Mouse (Mus musculus) forebrain, embryonic 13.5 days (tissue): ENCODE results near the gene Afap1. TPM values are rescaled to one million over a fixed set of nuclear protein-coding genes. Genes with fewer than 3 reads are reported as not detected.

Experiments
- ATAC-seq: fragments of 200-750 bp; cut with Nextera tagmentation; 2 replicates; pipeline ENCODE4 v1.8.0; 2017
- H3K27ac ChIP-seq: fragments of 300-500 bp; sonication (generic); 2 replicates; pipeline ENCODE4 v1.5.1; 2015; ENCODE audit warnings: inconsistent platforms, mild to moderate bottlenecking, moderate library complexity
- H3K27me3 ChIP-seq: fragments of 300-500 bp; sonication (generic); 2 replicates; pipeline ENCODE4 v1.6.1; 2015; ENCODE audit warnings: mild to moderate bottlenecking, inconsistent platforms
- H3K36me3 ChIP-seq: fragments of 300-500 bp; sonication (generic); 2 replicates; pipeline ENCODE4 v1.6.1; 2015; ENCODE audit warnings: mild to moderate bottlenecking, inconsistent platforms; ENCODE audit not compliant: poor library complexity, severe bottlenecking
- H3K4me1 ChIP-seq: fragments of 300-500 bp; sonication (generic); 2 replicates; pipeline ENCODE4 v1.6.1; 2015; ENCODE audit warnings: inconsistent platforms
- H3K4me2 ChIP-seq: fragments of 300-500 bp; sonication (generic); 2 replicates; pipeline ENCODE4 v1.6.1; 2015; ENCODE audit warnings: inconsistent platforms, mild to moderate bottlenecking, moderate library complexity
- H3K4me3 ChIP-seq: fragments of 300-500 bp; sonication (generic); 2 replicates; pipeline ENCODE4 v1.5.1; 2015; ENCODE audit warnings: mild to moderate bottlenecking, inconsistent platforms
- H3K9ac ChIP-seq: fragments of 300-500 bp; sonication (generic); 2 replicates; pipeline ENCODE4 v1.6.1; 2015; ENCODE audit warnings: mild to moderate bottlenecking, inconsistent platforms
- H3K9me3 ChIP-seq: fragments of 300-500 bp; sonication (generic); replicated peaks from 2 replicates; pipeline ENCODE4 v1.6.1; 2016; ENCODE audit warnings: inconsistent platforms
- WGBS: fragments of 180-500 bp; shearing (Covaris S2); methylation state at CpG from one replicate; pipeline ENCODE4 v1.1.7; 2015; 5-methylcytosine and 5-hydroxymethylcytosine counted together
- polyA plus RNA-seq: library from polyadenylated mRNA; unstranded; fragments of >200 nt; fragmentation: Nextera tagmentation; extraction: Ambion mirVana; gene quantifications from 2 replicates; pipeline ENCODE4 v1.2.1, GENCODE M21; 2015

Afap1 gene
- polyA plus RNA-seq, 1 experiment from 2014 or later = 38.5 TPM

DNA sequence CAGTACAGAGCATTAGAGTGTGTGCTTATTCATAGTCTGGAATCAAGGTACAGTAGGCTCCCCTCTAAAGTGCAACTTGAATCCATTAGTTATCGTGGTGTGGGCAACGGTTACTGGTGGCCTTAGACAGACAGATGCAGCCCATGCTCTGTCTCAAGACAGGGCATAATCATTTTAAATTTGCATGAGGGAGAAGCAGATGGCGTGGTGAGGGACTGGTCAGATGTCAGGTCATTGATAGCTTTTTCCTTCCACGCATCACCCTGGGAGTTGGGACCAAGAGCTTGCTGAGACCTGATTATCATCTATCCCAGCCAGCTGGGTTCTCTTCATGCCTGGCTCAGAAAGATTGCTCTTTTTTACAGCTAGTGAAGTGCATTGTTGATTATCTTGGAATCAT lies 27.0 kb downstream of the Afap1 start:
- ATAC-seq = no peak
- Histone ChIP-seq H3K27ac (no peak overlapping the region), H3K9me3 (no peaks in the 10 kb centered on the region), H3K27me3 (no peaks in the 10 kb centered on the region), H3K4me2 (no peak overlapping the region), H3K4me1 (peaks cover 87% of the 10 kb centered on the region), H3K9ac (no peak overlapping the region), H3K36me3 (no peaks in the 10 kb centered on the region), H3K4me3 (no peak overlapping the region)
- WGBS = 65% methylated on average over 4 of the region's 4 CpGs

DNA sequence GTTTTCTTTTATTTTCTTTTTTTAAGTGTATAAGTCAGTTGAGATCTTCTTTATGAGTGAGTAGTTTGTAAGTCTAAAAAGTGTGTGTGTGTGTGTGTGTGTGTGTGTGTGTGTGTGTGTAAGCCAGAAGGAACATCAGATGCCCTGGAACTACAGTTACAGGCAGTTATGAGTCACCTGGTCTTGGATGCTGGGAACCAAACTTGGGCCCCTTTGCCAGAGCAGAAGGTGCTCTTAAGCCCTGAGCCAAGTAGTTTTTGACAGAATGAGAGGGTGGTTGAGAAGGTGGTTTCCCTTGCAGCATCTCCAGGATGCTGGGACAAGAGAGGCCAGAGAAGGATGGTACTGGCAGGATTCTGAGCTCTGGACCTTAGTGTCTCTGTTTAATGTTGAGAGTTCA lies 27.4 kb downstream of the Afap1 start:
- H3K9ac ChIP-seq = no peak overlapping the region
- H3K27ac ChIP-seq = no peak overlapping the region
- H3K4me1 ChIP-seq = peaks cover 88% of the 10 kb centered on the region
- H3K27me3 ChIP-seq = no peaks in the 10 kb centered on the region
- ATAC-seq = no peak
- no peaks in the 10 kb centered on the region for H3K36me3 ChIP-seq
- H3K9me3 ChIP-seq = no peaks in the 10 kb centered on the region
- H3K4me3 ChIP-seq = no peak overlapping the region
- H3K4me2 ChIP-seq = no peak overlapping the region

DNA sequence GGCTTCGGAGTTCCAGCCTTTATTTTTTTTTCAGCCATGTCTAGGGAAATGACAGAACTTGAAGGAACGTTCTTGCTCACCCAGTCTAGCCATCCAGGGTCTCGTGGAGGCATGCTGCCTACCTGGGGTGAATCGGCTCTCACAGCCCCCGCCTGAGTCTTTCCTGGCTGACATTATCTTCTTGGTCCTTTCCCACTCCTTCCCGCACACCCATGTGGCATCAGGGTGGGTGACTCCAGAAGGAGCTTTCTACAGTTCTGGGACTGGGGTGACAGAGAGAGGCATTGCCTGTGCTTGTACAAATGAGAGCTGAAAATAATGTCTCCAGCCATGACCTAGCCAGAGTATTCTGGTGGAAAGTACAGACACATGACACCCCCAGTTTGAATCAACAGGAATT lies 28.0 kb downstream of the Afap1 start:
- Histone ChIP-seq H3K4me3 (no peak overlapping the region), H3K27me3 (no peaks in the 10 kb centered on the region), H3K4me2 (no peak overlapping the region), H3K4me1 (peaks cover 88% of the 10 kb centered on the region), H3K27ac (no peak overlapping the region), H3K36me3 (no peaks in the 10 kb centered on the region), H3K9me3 (no peaks in the 10 kb centered on the region), H3K9ac (no peak overlapping the region)
- ATAC-seq = no peak
- WGBS = 90% methylated on average over 6 of the region's 6 CpGs

DNA sequence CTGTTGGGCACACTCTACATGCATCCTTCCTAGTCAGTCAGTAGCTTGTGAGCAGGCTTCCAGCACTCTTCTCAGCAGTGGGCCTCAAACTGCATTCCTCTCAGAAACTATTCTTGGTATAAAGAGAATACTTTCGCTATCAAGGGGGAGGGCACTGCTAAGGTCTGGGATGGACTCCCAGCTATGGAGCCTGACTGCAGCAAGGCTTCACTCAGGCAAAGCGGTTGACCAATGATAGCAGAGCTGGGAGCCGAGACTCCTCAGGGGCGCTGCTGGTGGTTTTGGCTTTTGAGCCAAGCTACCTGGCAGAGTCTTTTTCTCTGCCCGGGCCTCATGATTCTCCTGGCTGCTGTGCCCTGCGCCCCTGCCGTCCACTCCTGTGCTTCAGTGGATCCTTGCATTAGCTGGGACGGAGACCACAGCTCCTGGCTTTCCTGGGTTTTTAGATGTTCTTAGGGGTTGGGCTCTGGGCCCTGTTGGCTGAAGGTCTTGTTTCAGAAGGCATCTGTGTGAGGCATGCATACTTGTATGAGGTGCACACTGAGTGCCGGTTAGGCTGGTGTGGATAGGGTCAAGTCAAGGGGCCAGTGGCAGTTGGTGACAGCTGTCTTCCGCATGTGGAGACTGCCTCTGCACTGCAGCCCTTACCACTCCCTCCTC lies 28.6 kb downstream of the Afap1 start:
- Histone ChIP-seq H3K9me3 (no peaks in the 10 kb centered on the region), H3K27ac (no peak overlapping the region), H3K9ac (no peak overlapping the region; the same call in 1 of the 2 replicates), H3K4me2 (peak overlapping the region; percentile 1; the same call in 1 of the 2 replicates), H3K27me3 (no peaks in the 10 kb centered on the region), H3K4me3 (no peak overlapping the region), H3K36me3 (no peaks in the 10 kb centered on the region), H3K4me1 (peaks cover 89% of the 10 kb centered on the region)
- 49% methylated on average over 10 of the region's 10 CpGs for WGBS
- no peak for ATAC-seq

DNA sequence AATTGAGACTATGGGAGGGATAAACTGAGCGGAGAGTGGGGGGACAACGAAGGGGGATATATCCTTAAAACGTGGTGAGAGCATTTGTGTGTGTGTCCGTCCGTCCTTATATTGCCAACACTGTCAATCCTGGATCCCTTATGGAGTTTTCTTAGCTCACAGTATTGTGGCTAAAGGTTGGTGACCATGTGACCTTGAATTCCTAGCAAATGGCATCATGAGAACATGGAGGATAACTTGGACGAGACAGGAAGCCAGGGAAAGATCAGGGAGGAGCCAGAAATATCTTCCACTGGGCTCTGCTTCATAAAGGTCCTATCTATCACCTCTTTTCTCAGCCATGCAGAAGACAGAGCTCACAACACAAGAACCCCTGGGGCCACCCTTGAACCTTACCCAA lies 30.3 kb downstream of the Afap1 start:
- H3K4me1 ChIP-seq = peaks cover 86% of the 10 kb centered on the region
- H3K9ac ChIP-seq = no peak overlapping the region
- 90% methylated on average over 6 of the region's 6 CpGs for WGBS
- no peak overlapping the region for H3K27ac ChIP-seq
- no peak overlapping the region for H3K4me3 ChIP-seq
- H3K4me2 ChIP-seq = no peak overlapping the region
- H3K9me3 ChIP-seq = no peaks in the 10 kb centered on the region
- ATAC-seq = no peak
- H3K27me3 ChIP-seq = no peaks in the 10 kb centered on the region
- H3K36me3 ChIP-seq = no peaks in the 10 kb centered on the region; the same call in 1 of the 2 replicates

DNA sequence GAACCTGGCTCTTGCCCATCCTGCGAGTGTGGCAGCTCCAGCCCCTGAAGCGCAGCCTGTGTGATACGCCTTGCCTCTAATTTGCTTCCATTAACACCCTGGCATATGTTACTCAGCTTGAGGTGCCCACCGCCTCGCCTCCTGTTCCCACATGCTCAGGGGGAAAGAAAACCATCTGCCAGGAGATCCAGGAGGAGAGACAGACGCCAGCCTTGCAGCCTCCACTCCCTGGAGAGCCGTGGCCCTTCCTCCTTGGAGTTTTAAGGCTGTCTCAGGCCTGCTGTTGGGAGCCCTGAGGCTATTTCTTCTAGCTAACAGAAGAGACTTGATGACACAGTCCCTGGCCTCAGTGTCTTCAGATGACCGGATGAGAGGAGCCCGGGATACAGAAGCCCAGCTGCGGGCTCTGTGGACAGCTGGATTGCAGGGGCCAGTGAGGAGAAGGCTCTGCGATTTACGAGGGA lies 32.1 kb downstream of the Afap1 start:
- Histone ChIP-seq H3K4me2 (no peak overlapping the region), H3K4me1 (peaks cover 69% of the 10 kb centered on the region), H3K36me3 (no peaks in the 10 kb centered on the region; the same call in 1 of the 2 replicates), H3K9me3 (no peaks in the 10 kb centered on the region), H3K27ac (peak overlapping the region; percentile 52), H3K9ac (no peak overlapping the region), H3K27me3 (no peaks in the 10 kb centered on the region), H3K4me3 (no peak overlapping the region)
- 64% methylated on average over 12 of the region's 12 CpGs for WGBS
- ATAC-seq = peak; percentile 86

DNA sequence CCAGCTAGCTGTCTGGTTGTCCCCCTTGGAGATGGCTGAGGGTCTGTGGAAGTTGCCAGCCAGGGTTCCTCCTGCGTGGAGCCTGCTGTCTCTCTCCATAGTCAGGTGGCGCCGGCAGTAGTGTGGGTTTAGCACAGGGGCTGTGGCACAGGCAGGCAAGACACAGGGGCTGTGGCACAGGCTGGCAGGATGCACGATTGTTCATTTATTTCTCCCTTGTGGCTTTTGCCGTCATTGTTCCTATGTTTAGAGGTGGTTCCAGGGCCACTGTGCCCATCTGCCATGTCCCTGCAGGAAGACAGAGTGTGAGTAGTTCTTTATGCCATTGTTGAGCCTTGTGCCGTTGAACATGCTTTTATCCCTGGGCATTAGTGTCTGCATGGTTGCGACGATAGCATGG lies 33.4 kb downstream of the Afap1 start:
- peak; percentile 17; the same call in 1 of the 2 replicates for ATAC-seq
- Histone ChIP-seq H3K27ac (peak overlapping the region; percentile 15; the same call in 1 of the 2 replicates), H3K4me1 (peaks cover 60% of the 10 kb centered on the region), H3K4me2 (no peak overlapping the region), H3K27me3 (no peaks in the 10 kb centered on the region), H3K36me3 (no peaks in the 10 kb centered on the region; the same call in 1 of the 2 replicates), H3K4me3 (no peak overlapping the region), H3K9me3 (no peaks in the 10 kb centered on the region), H3K9ac (no peak overlapping the region)
- 66% methylated on average over 8 of the region's 8 CpGs for WGBS

DNA sequence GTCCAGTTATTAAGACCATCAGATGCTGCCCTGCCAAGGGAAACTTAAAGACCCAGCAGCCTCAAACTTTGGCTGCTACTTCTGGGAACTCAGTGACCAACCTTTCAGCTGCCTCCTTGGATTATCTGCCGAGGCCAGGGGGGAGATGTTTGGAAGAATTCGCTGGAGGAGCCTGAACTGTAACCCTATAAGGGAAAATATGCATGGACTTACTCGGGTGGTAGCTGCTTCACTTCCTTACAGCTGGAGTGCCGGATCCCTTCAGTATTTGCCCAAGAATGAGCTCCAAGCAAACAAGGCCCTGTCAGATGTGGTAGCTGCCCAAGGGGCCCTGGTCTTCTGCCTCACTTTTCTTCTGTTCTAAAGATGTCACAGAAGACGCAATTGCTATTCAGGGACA lies 38.2 kb downstream of the Afap1 start:
- no peak overlapping the region for H3K4me2 ChIP-seq
- ATAC-seq = no peak
- H3K9ac ChIP-seq = no peak overlapping the region
- peaks cover 27% of the 10 kb centered on the region for H3K4me1 ChIP-seq
- H3K4me3 ChIP-seq = no peak overlapping the region
- WGBS = 76% methylated on average over 5 of the region's 5 CpGs
- H3K36me3 ChIP-seq = peaks cover 5% of the 10 kb centered on the region
- H3K27me3 ChIP-seq = no peaks in the 10 kb centered on the region
- H3K9me3 ChIP-seq = no peaks in the 10 kb centered on the region
- no peak overlapping the region for H3K27ac ChIP-seq

DNA sequence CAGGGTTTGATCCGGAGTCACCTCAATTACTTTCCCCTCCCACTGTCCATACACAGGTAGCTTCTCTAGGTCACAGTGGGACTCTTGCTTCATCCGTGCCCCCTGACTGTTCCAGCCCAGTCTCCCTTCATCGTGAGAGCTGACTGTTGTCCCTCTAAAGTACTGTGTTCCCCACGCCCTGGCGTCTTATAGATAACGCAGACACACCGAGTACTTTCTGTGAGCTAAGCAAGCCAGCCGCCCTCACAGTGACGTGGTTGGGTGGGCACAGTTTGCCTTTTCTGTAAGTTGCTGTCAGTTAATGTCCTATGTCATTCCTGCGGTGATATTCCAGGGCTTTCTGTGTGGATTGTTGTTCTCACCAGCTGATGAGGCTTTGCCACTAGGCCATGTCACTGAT lies 39.9 kb downstream of the Afap1 start:
- H3K9ac ChIP-seq = no peak overlapping the region
- no peak for ATAC-seq
- no peak overlapping the region for H3K4me3 ChIP-seq
- H3K27me3 ChIP-seq = no peaks in the 10 kb centered on the region
- peaks cover 5% of the 10 kb centered on the region for H3K36me3 ChIP-seq
- no peak overlapping the region for H3K4me2 ChIP-seq
- no peaks in the 10 kb centered on the region for H3K9me3 ChIP-seq
- no peak overlapping the region for H3K27ac ChIP-seq
- WGBS = 82% methylated on average over 10 of the region's 10 CpGs
- H3K4me1 ChIP-seq = peaks cover 18% of the 10 kb centered on the region

DNA sequence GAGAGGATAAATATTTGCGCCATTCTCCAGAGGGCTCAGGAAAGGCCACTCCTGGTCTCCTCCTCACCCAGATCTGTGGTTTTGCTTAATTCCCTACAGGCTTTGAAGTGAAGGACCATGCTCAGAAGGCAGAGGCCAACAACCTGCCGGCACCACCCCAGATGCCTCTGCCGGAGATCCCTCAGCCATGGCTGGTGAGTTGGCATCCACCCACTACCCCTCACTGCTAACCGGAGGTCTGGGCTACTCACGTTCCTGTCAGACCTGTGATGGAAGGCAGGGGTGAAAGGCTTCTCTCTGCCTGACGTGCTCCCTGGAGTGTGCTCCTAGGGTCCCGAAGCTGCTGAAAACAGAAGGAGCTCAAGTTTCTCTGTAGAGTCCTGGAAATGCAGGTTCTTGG lies 42.8 kb downstream of the Afap1 start:
- no peak overlapping the region for H3K27ac ChIP-seq
- no peak overlapping the region for H3K4me3 ChIP-seq
- H3K4me1 ChIP-seq = peaks cover 32% of the 10 kb centered on the region
- no peak overlapping the region for H3K4me2 ChIP-seq
- H3K36me3 ChIP-seq = peaks cover 5% of the 10 kb centered on the region
- H3K27me3 ChIP-seq = no peaks in the 10 kb centered on the region
- no peak for ATAC-seq
- WGBS = 84% methylated on average over 7 of the region's 7 CpGs
- H3K9ac ChIP-seq = no peak overlapping the region
- no peaks in the 10 kb centered on the region for H3K9me3 ChIP-seq

DNA sequence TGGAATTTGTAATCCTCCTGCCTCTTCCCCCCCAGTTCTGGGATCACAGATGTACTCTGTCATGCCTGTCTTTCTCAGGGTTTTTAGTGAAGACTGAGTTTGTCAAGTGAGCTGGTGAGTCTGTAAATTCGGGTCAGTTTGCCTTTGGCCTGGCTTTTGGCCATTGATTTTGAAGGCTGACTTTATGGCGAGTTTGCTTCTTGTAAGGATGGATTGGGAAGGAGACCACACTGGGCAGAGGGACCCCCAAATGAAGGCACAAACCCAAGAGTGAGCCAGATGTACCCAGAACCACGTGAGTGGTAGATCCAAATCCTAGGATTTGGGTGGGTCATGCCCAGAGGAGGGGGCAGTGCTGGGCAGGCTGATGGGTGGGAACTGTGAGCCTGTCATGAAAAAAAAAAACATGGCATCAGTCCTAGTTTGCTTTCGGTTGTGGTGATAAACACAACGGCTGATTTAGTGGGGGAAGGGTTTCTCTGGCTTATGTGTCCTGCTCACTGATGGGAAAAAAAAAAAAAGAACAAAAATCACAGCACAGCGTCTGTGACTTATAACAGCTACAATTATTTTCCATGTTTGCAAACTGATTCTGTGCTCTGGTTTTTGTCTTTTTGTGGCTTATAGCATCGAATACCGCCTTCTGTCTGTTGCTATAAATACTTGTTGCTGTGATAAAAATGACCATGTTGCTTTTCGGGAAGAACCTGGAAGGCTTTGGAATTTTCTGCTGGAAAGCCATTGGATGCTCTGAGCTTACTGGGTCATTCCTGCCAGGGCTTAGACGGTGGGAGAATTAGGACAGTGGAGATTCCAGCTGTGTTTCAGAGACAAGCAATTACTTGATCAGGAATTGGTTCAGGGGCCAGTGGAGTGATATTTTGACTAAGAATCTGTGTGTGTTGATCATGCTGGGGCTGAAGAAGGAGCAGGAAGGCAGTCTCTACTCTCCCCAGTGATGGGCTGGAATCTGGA lies 45.4 kb downstream of the Afap1 start:
- Histone ChIP-seq H3K4me2 (no peak overlapping the region), H3K9ac (no peak overlapping the region), H3K27me3 (no peaks in the 10 kb centered on the region), H3K36me3 (peaks cover 12% of the 10 kb centered on the region), H3K27ac (no peak overlapping the region), H3K9me3 (no peaks in the 10 kb centered on the region), H3K4me1 (peaks cover 25% of the 10 kb centered on the region), H3K4me3 (no peak overlapping the region)
- no peak for ATAC-seq
- WGBS = 64% methylated on average over 10 of the region's 10 CpGs

DNA sequence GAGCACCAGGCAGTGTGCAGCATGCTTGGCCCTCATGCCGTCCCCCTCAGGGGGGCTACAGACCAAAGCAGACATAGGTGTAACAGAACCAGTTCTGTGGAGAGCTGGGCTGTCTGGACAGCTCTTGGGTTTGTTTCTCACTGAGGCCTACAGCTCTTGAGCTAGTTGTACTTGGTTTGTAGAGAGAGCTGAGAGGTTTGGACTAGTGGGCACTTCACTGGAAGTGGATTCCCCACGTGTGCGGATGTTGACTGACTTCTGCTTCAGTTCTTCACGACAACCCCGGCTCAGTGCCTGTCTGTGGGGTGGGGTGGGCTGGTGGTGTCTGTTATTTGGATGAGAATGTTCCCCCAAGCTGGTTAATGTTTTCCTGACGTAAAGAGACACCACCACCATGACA lies 46.8 kb downstream of the Afap1 start:
- H3K27me3 ChIP-seq = no peaks in the 10 kb centered on the region
- peaks cover 25% of the 10 kb centered on the region for H3K4me1 ChIP-seq
- WGBS = 93% methylated on average over 6 of the region's 6 CpGs
- no peak overlapping the region for H3K4me3 ChIP-seq
- no peaks in the 10 kb centered on the region for H3K9me3 ChIP-seq
- H3K4me2 ChIP-seq = no peak overlapping the region
- H3K36me3 ChIP-seq = peaks cover 24% of the 10 kb centered on the region
- no peak overlapping the region for H3K27ac ChIP-seq
- H3K9ac ChIP-seq = no peak overlapping the region
- ATAC-seq = no peak
